Mouse (Mus musculus): Measurements from ENCODE around the gene Ntm.

The Ntm gene

DNA sequence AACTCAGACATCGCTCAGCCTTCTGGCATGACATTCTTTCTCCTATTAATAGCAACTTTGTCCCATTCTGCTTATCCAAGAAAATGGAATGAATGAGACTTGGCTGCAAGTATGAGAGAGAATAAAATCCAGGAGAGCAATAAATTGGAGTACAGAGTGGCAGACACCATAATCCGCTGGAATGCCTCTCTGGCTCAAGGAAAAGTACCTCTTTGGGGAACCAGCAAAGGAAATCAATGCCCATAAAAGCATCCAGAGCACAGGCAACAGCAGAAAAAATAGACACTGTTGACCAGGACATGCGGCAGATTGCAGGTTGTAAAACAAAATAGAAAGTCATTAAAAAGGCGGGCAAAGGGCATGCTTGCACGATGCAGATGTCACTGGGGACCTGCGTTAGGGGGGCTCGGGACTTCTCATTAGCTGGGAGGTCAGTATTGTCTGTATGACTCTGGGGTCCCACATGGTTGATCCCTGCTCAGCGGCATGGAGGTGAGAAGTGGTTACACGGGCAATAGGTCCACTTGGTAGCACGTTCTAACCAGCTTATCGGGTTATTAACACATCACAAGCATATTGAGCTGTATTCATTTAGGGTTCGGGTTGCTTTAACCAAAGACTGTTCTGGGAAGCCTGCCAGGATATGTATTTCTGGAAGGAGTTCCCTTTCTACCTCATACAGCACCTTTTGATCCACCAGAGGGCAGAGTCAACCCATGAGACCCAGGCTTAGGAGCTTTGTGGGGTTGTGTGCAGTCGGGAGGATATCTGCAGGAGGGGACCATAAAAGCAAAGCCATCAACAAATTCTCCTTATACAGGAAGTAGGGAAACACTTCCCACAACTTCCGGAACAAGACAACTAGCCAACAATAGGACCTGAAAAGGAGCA, 761.5 kb downstream of the Ntm start:
- no peak for DNase-seq (ENCODE audit: low read depth in 2 of 2, low spot score in 2 of 2)

DNA sequence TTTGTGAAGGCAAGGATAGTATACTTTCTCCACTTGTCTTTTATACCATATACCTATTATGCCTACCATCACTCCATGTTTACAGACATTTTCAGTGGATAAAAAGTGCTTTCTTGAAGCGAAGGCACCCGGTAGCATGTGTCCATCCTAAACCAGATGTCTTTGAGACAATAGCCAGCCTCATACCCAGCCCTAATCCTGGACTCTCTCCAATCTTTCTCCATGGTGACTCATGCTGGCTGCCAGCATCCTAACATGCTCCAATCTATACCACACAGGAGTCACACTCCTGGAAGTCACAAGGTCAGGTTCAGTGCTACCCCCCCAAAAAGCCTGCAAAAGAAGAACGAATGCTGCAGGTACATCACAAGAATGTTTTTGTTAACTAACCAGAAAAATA, 765.9 kb downstream of the Ntm start:
- DNase-seq (ENCODE audit: low read depth in 2 of 2, low spot score in 2 of 2), result no peak

DNA sequence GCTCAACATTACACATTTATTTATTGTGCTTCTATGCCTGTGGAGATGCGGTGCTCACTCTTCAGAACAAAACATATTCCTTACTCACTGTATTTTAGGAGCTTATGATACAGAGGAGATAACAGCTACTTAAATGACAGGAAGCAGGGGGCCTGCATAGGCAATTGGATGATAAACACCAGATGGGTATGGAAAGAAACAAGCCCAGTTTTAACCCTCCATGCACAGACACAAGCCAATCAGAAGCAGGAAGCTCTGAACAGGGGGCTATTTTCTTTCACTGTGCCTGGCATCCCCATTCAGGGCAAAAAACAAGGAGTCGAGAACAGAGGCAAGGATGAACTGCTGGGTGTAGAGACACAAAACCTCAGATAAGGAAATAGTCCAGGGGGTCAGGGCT, 768.7 kb downstream of the Ntm start:
- DNase-seq (ENCODE audit: low read depth in 2 of 2, low spot score in 2 of 2), result no peak

DNA sequence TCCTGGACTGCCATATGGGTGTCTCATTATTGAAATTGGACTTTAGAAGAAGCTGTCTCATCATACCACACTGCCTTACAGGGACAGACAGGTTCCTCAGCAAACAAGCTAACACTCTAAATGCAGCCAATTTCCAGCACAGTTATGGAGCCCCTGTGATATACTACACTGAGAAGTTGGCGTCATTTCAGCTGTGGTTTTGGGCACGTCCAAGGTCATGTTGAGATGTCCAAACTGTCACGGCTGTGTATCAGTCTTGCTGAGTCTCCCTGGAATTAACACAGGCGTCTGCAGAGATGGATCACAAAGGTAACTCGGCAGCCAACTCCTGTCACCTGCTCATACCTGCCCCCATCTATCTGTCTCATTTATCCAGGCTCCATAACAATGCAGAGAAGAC, 779.9 kb downstream of the Ntm start:
- no peak for DNase-seq (ENCODE audit: low read depth in 2 of 2, low spot score in 2 of 2)

DNA sequence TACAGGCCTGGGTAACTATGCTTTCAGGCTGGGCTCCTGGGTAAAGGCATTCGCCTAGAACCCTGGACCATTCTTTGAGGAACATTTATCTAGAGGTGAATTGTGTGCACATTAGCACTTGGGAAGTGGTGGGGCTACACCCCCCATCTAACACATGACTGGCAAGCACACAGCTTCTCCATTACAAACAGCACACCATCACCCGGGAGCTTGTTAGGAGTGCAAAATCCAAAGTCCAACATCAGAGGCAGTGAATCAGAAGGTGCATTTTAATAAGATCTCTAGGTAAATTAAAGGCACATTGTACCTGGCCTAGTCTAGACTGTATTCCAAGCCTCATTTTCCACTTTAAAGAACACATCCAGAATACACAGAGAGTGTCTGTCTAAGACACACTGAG, 781.3 kb downstream of the Ntm start:
- no peak for DNase-seq (ENCODE audit: low read depth in 2 of 2, low spot score in 2 of 2)

DNA sequence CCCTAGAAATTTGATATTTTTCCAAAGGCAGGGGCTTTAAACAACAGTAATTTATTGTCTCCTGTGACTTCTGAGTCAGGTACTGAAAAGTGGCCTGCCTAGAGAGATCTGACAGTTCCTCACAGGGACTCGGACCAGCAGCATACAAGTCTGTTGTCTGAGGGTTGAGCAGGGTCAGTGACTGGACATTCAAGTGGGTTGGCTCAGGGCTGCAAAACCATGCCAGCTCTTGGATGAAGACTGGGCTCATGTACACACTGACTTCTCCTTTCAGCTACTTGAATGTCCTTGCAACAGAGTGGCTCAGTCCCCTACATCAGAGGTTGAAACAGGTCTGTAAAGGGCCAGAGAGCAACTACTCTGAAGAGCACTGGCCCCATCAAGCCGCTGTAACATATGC, 797.2 kb downstream of the Ntm start:
- DNase-seq (ENCODE audit: low read depth in 2 of 2, low spot score in 2 of 2), result no peak

DNA sequence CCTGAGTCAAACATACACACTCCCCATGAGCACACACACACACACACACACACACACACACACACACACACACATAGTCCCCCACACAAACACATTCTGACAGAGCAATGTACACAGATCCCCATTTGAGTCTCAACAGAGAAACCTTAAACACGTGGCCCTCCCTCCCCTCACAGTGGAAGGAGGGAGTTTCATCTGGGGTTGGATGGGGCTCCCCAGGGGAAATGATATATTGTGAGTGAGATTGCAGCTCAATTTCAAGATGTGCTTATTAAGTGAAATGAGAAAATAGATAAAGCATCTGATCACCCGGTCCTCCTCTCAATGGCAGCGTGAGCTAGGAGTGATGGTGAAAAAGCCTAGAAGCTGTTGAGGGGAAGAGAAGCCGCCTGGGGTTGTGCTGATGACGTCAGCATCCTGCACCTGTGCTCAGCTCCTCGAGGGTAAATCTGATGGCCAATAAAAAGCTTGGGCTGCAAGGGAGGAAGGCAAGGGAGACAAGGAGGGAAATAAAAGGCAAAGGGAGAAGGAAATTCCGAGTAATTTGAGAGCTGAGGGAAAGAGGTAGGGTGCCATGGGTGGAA, 801.8 kb downstream of the Ntm start:
- no peak for DNase-seq (ENCODE audit: low read depth in 2 of 2, low spot score in 2 of 2)

DNA sequence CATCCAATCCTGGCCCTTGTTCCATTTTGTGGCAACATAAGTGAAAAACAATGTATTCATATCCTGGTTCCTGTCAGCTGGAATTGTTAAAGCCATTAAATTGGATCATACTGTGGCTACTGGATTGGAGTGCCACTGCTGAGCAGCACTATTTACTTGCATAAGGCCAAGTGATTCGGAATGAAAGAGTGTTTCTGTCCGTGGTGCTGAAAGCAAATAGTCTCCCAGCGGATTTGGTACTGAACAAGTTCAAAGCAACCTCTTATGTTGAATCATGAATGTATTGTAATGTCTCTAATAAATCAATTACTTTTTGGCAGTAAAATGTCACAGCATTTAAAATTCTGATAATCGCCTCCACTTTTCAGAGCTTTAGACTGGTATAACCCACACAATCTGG, 817.0 kb downstream of the Ntm start:
- no peak for DNase-seq (ENCODE audit: low read depth in 2 of 2, low spot score in 2 of 2)

DNA sequence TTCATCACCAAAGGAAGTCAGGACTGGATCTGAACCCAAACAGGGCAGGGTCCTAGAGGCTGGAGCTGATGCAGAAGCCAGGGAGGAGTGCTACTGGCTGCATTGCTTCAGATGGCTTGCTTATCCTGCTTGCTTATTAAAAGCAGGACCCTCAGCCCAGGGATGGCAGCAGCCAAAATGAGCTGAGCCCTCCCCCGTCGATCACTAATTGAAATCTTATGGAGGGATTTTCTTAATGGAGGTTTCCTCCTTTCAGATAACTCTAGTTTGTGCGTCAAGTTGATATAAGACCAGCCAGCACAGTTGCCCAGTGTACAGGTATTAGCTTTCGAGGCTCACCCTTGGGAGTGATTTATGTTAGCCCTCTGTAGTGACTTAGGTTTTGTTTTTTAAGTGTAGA, 826.9 kb downstream of the Ntm start:
- DNase-seq (ENCODE audit: low read depth in 2 of 2, low spot score in 2 of 2), result no peak

DNA sequence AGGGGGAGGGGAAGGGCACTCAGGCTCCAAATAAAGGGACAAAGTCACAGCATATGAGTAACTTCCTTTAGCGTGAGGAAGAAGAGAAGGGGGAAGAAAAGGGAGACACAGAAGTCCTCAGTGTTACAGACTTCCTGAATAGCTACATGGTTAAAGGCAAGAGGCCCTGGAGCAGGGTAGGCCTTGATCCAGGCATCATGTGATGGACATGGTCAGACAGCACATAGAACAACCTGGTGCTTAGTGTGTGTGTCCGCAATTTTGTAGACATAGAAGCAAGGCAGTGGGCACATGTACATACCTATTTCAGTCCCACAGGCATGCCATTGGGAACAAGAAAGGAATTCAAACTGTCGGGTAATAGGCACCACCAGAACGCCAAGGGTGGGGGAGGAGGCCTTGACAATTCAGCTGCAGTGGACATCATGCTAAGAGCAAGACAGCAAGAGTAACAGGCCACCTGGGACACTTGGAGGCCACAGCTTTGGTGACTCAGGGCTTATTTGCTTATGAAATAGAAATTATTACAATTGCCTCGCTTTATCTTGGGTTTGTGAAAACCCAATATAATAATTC, 832.1 kb downstream of the Ntm start:
- no peak for DNase-seq (ENCODE audit: low read depth in 2 of 2, low spot score in 2 of 2)

DNA sequence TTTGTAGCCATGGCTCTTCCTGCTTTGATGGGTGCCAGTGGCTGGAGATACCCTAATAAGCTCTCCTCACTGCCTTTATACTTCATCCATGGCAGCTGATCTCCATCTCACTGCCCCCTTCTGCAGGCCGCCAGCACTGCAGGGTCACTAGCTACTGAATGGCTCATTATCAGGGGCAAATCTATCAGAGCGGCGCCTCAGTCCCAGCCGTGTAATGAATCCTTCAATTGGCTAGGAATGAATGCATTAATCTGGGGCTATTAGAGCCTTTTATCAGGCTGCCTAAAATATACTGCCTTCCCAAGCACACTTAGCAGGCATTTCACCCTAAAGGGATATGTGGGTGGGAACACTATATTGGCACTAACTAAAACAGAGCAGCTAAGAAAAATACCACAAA, 832.6 kb downstream of the Ntm start:
- no peak for DNase-seq (ENCODE audit: low read depth in 2 of 2, low spot score in 2 of 2)

DNA sequence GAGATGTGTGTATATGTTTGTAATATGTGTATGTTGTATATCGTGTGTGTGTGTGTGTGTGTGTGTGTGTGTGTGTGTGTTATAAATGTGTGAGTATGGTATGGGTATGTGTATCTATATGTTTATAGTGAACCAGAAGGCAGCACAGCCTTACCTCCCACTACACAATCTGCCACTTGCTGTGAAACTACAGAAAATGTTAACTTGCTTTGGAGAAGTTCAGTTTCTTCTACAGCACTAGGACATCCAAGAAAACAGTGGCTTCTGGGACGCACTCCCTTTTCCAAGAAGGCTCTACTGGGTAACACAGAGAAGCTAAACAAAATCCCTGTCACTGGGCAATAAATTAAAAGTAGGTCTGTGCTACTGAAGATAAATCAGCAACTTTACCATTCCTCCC, 834.5 kb downstream of the Ntm start:
- no peak for DNase-seq (ENCODE audit: low read depth in 2 of 2, low spot score in 2 of 2)

DNA sequence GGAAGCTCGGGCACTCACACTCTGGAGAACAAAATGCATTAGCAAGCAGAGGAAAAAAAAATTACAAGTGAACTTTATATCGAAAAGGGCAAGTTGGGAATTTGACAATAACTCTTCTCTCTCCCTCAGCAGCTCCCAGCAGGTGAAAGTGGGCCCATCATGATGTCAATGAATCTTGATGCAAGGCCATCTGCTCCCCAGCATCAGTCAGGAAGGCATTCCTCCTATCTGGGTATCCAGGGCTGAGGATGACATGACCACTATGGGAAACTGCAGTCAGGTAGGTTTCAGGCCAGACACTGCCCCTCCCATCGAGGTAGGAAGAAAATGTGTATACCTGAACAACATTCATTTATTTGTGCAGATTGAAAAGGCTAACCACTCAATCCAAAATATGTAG, 838.5 kb downstream of the Ntm start:
- DNase-seq (ENCODE audit: low read depth in 2 of 2, low spot score in 2 of 2), result no peak

DNA sequence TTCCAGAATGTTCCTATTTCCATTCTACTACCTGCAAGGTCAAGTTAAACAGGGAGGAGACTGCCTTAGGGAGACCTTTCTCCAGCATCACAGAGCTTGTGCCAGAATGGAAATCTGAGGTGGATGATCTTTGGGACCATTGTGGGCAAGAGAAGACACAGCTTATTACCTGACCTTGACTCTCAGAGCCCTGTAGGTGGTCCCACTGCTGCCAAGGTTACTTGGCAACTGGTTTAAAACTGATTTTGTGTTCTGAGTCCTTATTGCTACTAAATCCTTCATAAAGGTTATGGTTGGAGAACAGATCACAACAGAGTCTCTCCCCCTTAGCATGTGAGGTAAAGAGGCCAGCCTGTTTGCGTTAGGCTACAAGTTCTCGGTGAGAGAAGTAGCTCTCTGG, 839.1 kb downstream of the Ntm start:
- DNase-seq (ENCODE audit: low read depth in 2 of 2, low spot score in 2 of 2), result no peak

DNA sequence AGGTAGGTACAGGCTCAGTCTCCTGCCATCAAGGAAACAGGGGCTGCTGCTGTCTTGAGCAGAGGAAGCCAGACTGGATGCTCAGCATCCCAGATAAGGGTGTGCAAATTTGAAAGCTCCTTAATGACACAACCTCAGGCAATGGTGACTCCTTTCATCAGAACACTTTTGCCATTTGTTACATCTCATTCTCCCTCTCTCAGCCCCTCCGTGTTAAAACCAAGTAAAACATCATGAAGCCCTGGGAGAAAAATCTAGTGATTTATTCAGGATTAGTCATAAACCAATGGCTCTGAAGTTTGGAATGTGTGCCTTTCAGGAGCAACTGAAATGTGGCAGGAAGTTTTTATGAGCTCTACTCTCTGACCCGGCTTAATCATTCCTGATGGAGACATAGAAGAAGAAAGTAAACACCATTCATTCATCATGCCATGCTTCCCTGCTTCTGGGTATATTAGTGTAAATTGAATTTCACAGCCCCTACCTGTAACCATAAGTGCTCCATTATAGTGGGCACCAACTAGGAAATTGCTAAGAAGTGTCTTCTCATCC, 845.3 kb downstream of the Ntm start:
- DNase-seq (ENCODE audit: low read depth in 2 of 2, low spot score in 2 of 2), result no peak

DNA sequence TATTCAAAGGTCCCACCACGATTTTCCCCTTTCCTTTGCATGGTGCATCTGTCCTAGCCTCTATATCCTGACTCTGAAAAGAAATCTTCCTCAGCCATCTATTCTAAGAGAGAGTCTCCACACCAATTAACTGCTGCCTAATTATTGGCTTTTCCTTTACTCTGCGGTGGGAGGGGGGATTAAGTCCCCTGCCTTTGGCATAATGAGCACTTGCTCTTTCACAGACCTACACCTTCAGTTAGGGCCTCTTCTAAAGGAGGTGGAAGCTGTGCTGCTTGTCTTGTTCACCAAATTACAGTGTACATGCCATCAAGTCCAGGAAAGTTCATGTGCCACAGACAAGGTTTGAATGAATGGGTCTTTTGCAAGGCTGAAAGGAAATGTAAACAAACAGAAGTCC, 847.6 kb downstream of the Ntm start:
- no peak for DNase-seq (ENCODE audit: low read depth in 2 of 2, low spot score in 2 of 2)

DNA sequence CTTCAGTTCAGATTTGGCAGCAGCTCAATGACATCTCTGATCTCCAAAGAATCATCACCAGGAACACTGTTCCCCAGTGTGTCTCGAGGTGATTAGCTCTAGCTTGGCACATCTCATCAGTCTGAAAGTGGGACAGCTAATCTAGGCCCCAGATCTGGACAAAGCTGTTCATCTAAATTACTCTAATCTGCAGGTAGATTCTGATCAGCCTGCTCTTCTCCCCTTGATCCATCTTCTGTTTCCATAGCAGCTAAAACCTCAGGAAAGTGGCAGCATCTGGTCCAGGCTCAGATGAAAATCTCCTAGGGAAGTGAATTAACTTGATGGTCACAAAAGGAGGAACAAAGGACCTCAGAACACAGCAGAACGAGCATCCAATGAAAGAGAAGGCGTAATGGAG, 856.2 kb downstream of the Ntm start:
- DNase-seq (ENCODE audit: low read depth in 2 of 2, low spot score in 2 of 2), result no peak

DNA sequence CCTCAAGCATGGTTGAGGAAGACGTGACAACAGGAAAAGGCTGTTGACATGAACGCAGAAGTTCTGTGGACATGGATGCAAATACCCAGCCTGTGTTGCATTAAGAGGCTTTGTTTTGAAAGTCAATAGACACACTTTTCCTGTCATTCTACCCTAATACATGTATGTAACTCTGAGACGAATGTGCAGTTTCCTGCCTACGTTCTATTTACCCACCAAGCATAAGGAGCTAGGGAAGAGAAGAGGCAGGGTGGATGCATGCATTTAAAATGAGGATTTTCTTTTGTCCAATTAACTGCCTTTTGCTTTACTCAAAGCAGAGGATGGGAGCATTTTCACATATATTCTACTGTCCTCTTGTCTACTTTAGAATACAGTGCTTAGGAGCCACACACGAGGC, 858.5 kb downstream of the Ntm start:
- DNase-seq (ENCODE audit: low read depth in 2 of 2, low spot score in 2 of 2), result no peak

DNA sequence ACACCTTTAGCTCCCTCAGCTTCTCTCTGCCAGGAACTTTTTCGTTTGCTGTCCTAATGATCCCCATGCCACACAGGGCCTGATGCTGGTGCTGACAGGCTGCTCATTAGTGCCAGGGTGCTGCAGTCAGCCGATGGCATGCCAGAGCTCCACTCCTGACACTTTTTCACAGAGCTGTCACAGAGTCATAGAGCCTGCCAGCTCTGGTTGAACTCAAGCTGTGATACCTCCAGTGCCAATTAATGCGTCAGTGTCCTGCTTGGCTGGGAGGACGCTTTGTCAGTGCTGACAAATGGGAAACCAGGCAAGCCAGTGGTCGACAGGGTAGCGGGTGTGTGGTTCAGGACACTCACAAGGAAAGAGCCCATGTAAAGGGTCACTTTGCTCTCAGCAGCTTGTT, 858.9 kb downstream of the Ntm start:
- DNase-seq (ENCODE audit: low read depth in 2 of 2, low spot score in 2 of 2), result no peak

DNA sequence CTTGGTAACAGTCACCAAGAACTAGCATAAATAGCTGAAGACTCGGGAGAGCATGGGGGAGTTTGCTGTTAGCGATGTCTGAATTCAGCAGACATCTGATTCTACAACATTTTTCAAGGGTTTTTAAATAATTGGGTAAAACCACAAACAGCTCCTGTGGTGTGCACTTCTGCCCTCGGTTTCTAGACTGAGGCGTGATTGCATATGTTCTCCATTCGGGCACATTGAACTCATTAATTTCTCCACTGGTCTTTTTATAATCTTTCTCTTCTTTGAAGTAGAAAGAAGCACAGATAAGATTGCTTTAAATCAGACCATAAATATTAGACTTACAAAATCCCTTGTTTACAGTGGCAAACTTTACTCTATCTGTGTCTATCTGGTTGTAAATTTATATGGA, 862.3 kb downstream of the Ntm start:
- DNase-seq (ENCODE audit: low read depth in 2 of 2, low spot score in 2 of 2), result no peak

DNA sequence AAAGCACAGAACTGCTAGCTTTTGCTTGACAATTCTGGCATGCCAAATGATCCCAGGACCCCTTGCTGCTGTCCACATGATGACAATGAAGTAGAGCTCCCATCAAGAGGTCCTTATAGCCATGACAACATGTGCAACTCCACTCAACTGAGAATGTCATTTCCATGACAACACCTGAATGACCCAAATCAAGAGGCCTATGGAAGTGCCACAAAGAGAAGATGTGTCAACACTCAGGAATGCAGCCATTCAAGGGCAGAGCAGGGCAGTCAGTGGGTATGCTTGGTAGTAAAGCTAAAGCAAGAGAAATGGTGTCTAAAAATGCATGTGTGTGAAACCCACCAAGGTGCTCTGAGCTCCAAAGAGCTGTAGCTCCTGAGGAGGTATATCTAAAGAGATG, 870.5 kb downstream of the Ntm start:
- DNase-seq (ENCODE audit: low read depth in 2 of 2, low spot score in 2 of 2), result no peak

DNA sequence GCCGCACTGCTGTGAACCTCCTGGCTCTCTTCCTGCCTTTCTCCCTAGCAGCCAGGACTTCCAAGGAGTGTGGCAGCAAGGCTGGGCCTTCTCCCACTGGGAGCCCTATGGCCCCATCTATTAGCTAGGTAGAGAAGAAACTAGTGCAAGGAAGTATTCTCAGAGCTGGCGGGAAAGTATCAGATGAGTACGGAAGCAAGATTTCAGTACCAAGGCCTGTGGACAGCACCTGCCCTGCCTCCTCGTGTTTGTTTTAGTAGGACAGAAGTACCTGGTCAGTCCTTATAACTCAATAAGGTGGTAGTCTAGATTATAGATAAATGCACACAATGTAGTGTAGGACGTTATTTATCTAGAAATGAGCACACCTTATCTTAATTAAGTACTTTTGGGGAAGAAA, 874.3 kb downstream of the Ntm start:
- no peak for DNase-seq (ENCODE audit: low read depth in 2 of 2, low spot score in 2 of 2)
